Mouse (Mus musculus) brain, embryonic 14.5 days (tissue): ENCODE measurements at regions not wholly inside any gene's neighbourhood (a gene's known extent, or its start where the extent isn't known, plus 50 kb on each side); places are given as distances from the start of the nearest gene placed in this dataset.
"Not testable (repeated sequence)": the region's sequence is repeated elsewhere in the genome, so short reads cannot be mapped to it uniquely, and the experiment has no call there.

Experiments
- CTCF ChIP-seq: fragments of 200-500 bp; IDR thresholded peaks from 2 replicates; pipeline ENCODE4 v1.5.1; 2012; ENCODE audit warnings: inconsistent platforms, mild to moderate bottlenecking, moderate library complexity, borderline replicate concordance; ENCODE audit not compliant: insufficient read depth, insufficient read length; ENCODE audit errors: extremely low read depth
- POLR2A ChIP-seq: fragments of 200-500 bp; IDR thresholded peaks from 2 replicates; pipeline ENCODE4 v1.6.1; 2012; ENCODE audit warnings: mild to moderate bottlenecking, inconsistent platforms, borderline replicate concordance; ENCODE audit not compliant: poor library complexity, insufficient read depth, insufficient read length, severe bottlenecking; ENCODE audit errors: extremely low read depth

DNA sequence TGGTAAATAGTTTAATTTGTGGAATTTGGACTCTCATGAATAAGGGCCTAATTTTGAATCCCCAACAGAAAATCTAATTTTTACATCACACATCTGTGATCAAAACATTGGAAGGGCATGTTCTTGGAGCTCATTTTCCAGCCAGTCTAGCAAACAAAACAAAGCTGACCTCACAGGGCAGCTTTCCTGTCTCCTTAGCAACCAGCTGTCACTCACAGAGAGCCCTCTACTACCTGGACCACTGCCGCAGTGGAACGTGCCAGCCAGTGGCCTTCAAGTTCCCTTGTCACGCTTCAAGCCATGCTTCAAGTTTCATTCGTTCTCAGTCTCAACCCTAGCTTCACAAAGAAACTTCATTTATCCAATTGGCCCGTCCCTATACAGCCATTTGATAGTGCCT, 338.6 kb upstream of the Grid2 start:
- TF ChIP-seq POLR2A, CTCF: not testable (repeated sequence)
